Mouse (Mus musculus): ENCODE measurements around the gene Ncor1. TPM values are rescaled to one million over a fixed set of nuclear protein-coding genes. Genes with fewer than 3 reads are reported as not detected.

The Ncor1 gene
- polyA plus RNA-seq, 1 experiment from 2014 or later, result 123 TPM

- 0 out of 2 replicates have a peak, but pooled peaks have one; percentile 4 for TF ChIP-seq CTCF (IDR thresholded peaks at IDR 0.05; ENCODE audit: low read depth)
- Histone ChIP-seq H3K4me3 (replicated peaks; ENCODE audit: low read depth, low read length) (no peak overlapping the region), H3K27me3 (ENCODE audit: insufficient read depth, low read length) (no peaks in the 10 kb centered on the region), H3K27ac (no peak overlapping the region), H3K36me3 (ENCODE audit: insufficient read depth, low read length) (no peaks in the 10 kb centered on the region), H3K4me1 (replicated peaks; ENCODE audit: insufficient read depth, low read length) (no peaks in the 10 kb centered on the region), H3K9ac (ENCODE audit: low read depth, low read length) (no peak overlapping the region), H3K4me2 (ENCODE audit: low read length) (no peak overlapping the region), H3K9me3 (replicated peaks; ENCODE audit: low read length) (no peaks in the 10 kb centered on the region)
- WGBS, result 57% methylated on average over 8 of the region's 8 CpGs
- ATAC-seq (replicated peaks; ENCODE audit: low FRiP score, low read depth) (no peak), DNase-seq (ENCODE audit: low spot score) (no peak)
Measured at GRCm38 (mm10) chr11:62277086-62277485, 181.3 kb downstream of the Ncor1 start.

DNA sequence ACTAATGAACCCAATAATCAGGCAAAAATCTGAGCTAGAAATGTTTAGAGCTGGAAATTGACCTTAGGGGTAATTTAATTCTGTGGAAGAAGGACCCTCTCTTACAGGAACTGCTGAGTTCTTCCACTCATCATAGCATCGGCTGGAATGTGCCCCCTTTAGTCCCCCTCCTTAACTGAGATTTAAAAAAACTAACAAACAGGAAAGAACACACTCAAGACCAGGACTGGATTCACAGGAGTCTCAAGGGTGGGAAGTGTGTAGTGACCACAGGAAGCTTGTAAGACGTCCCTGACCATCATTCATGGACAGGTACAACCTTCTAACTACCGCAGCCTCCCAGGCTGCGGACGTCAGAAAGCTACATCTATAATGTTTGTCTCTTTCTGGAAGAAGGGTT is 187.5 kb downstream of the Ncor1 start:
- no peak for TF ChIP-seq CTCF (IDR thresholded peaks at IDR 0.05; ENCODE audit: low read depth)
- Histone ChIP-seq H3K4me1 (replicated peaks; ENCODE audit: insufficient read depth, low read length) (0 out of 2 replicates have a peak, but pooled peaks cover 3% of the 10 kb centered on the region), H3K27me3 (ENCODE audit: insufficient read depth, low read length) (no peaks in the 10 kb centered on the region), H3K9me3 (replicated peaks; ENCODE audit: low read length) (no peaks in the 10 kb centered on the region), H3K36me3 (ENCODE audit: insufficient read depth, low read length) (no peaks in the 10 kb centered on the region), H3K9ac (ENCODE audit: low read depth, low read length) (no peak overlapping the region), H3K4me3 (replicated peaks; ENCODE audit: low read depth, low read length) (no peak overlapping the region), H3K4me2 (ENCODE audit: low read length) (no peak overlapping the region), H3K27ac (no peak overlapping the region)
- peak; percentile 68 for DNase-seq (ENCODE audit: low spot score)
- 44% methylated on average over 5 of the region's 5 CpGs for WGBS
- ATAC-seq (replicated peaks; ENCODE audit: low FRiP score, low read depth), result no peak

DNA sequence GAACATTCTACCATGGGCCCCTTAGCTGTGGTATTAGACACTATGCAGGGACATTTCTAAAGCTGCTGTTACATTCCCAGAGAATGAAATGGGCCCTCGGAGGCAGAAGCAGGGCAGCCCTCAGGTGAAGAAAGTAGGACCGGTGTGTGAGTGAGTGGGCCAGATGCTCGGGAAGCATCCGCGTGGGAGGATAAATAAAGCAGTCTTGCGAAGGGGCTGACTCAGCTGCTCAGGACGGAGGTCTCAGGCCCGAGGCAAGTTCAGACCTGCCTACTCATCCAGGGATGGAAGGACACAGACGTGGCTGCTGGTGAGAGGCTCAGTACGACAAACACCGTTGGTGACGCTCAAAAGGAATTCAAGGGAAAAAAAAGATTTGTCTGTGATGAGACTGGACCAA is 189.2 kb downstream of the Ncor1 start:
- 0 out of 2 replicates have a peak, but pooled peaks cover 3% of the 10 kb centered on the region for H3K4me1 ChIP-seq (replicated peaks; ENCODE audit: insufficient read depth, low read length)
- ATAC-seq (replicated peaks; ENCODE audit: low FRiP score, low read depth) (no peak; the same call in 1 of the 2 replicates), DNase-seq (ENCODE audit: low spot score) (no peak)
- H3K4me2 ChIP-seq (ENCODE audit: low read length), result no peak overlapping the region
- no peak for TF ChIP-seq CTCF (IDR thresholded peaks at IDR 0.05; ENCODE audit: low read depth)
- no peaks in the 10 kb centered on the region for H3K27me3 ChIP-seq (ENCODE audit: insufficient read depth, low read length)
- WGBS, result 47% methylated on average over 12 of the region's 12 CpGs
- no peak overlapping the region for H3K9ac ChIP-seq (ENCODE audit: low read depth, low read length)
- H3K27ac ChIP-seq, result no peak overlapping the region
- H3K9me3 ChIP-seq (replicated peaks; ENCODE audit: low read length), result no peaks in the 10 kb centered on the region
- H3K4me3 ChIP-seq (replicated peaks; ENCODE audit: low read depth, low read length), result no peak overlapping the region
- no peaks in the 10 kb centered on the region for H3K36me3 ChIP-seq (ENCODE audit: insufficient read depth, low read length)

- Histone ChIP-seq H3K4me3 (replicated peaks; ENCODE audit: low read depth, low read length) (no peak overlapping the region), H3K27me3 (ENCODE audit: insufficient read depth, low read length) (no peaks in the 10 kb centered on the region), H3K4me2 (ENCODE audit: low read length) (no peak overlapping the region), H3K9ac (ENCODE audit: low read depth, low read length) (no peak overlapping the region), H3K36me3 (ENCODE audit: insufficient read depth, low read length) (no peaks in the 10 kb centered on the region), H3K4me1 (replicated peaks; ENCODE audit: insufficient read depth, low read length) (0 out of 2 replicates have a peak, but pooled peaks cover 3% of the 10 kb centered on the region), H3K9me3 (replicated peaks; ENCODE audit: low read length) (no peaks in the 10 kb centered on the region), H3K27ac (no peak overlapping the region)
- WGBS, result 52% methylated on average over 8 of the region's 8 CpGs
- ATAC-seq (replicated peaks; ENCODE audit: low FRiP score, low read depth) (no peak), DNase-seq (ENCODE audit: low spot score) (no peak)
- no peak for TF ChIP-seq CTCF (IDR thresholded peaks at IDR 0.05; ENCODE audit: low read depth)
Measured at GRCm38 (mm10) chr11:62268381-62268780, 190.0 kb downstream of the Ncor1 start.

GRCm38 (mm10) chr11:62266466-62267214 is 191.7 kb downstream of the Ncor1 start:
- Histone ChIP-seq H3K4me2 (ENCODE audit: low read length) (no peak overlapping the region), H3K36me3 (ENCODE audit: insufficient read depth, low read length) (no peaks in the 10 kb centered on the region), H3K9ac (ENCODE audit: low read depth, low read length) (no peak overlapping the region), H3K4me1 (replicated peaks; ENCODE audit: insufficient read depth, low read length) (0 out of 2 replicates have a peak, but pooled peaks cover 3% of the 10 kb centered on the region), H3K27me3 (ENCODE audit: insufficient read depth, low read length) (no peaks in the 10 kb centered on the region), H3K27ac (no peak overlapping the region), H3K4me3 (replicated peaks; ENCODE audit: low read depth, low read length) (no peak overlapping the region), H3K9me3 (replicated peaks; ENCODE audit: low read length) (no peaks in the 10 kb centered on the region)
- TF ChIP-seq CTCF (IDR thresholded peaks at IDR 0.05; ENCODE audit: low read depth), result no peak
- ATAC-seq (replicated peaks; ENCODE audit: low FRiP score, low read depth) (no peak), DNase-seq (ENCODE audit: low spot score) (no peak)
- 64% methylated on average over 17 of the region's 17 CpGs for WGBS

Other genes starting within 250 kb of the Ncor1 start
- 6.1 and 6.8 TPM in 2 replicates for gene Adora2b, start 209.6 kb downstream of the Ncor1 start, polyA plus RNA-seq (2015; fragmentation: Nextera tagmentation; extraction: Ambion mirVana)
- 37.2 and 43.8 TPM in 2 replicates for gene Zswim7, start 177.2 kb downstream of the Ncor1 start, polyA plus RNA-seq (2015; fragmentation: Nextera tagmentation; extraction: Ambion mirVana)
- gene Ttc19, start 177.1 kb downstream of the Ncor1 start, polyA plus RNA-seq (2015; fragmentation: Nextera tagmentation; extraction: Ambion mirVana), result 17.4 and 19.1 TPM in 2 replicates
- gene Pigl, start 81 bp downstream of the Ncor1 start, polyA plus RNA-seq (2015; fragmentation: Nextera tagmentation; extraction: Ambion mirVana), result 8.3 and 8.9 TPM in 2 replicates
- gene Cenpv, start 80.7 kb upstream of the Ncor1 start, polyA plus RNA-seq (2015; fragmentation: Nextera tagmentation; extraction: Ambion mirVana), result 17.1 and 17.6 TPM in 2 replicates
- gene Ubb, start 92.6 kb upstream of the Ncor1 start, polyA plus RNA-seq (2015; fragmentation: Nextera tagmentation; extraction: Ambion mirVana), result 2,759 and 3,018 TPM in 2 replicates
- 1.7 and 2.4 TPM in 2 replicates for gene Trpv2, start 115.9 kb upstream of the Ncor1 start, polyA plus RNA-seq (2015; fragmentation: Nextera tagmentation; extraction: Ambion mirVana)
- 12.6 and 14.8 TPM in 2 replicates for gene Lrrc75a, start 190.0 kb upstream of the Ncor1 start, polyA plus RNA-seq (2015; fragmentation: Nextera tagmentation; extraction: Ambion mirVana)
- 70.8 and 73.1 TPM in 2 replicates for gene Mmgt2, start 190.1 kb upstream of the Ncor1 start, polyA plus RNA-seq (2015; fragmentation: Nextera tagmentation; extraction: Ambion mirVana)

All from kidney, postnatal 0 days (tissue).